Mouse (Mus musculus) midbrain, embryonic 16.5 days (tissue): Measurements from ENCODE around the gene Hoxc11. TPM values are rescaled to one million over a fixed set of nuclear protein-coding genes. Genes with fewer than 3 reads are reported as not detected.

ENCODE experiments used
- ATAC-seq: fragments of 200-750 bp; cut with Nextera tagmentation; 2 replicates; pipeline ENCODE4 v1.8.0; 2017; ENCODE audit warnings: moderate TSS enrichment
- H3K27ac ChIP-seq: fragments of 300-500 bp; sonication (generic); 2 replicates; pipeline ENCODE4 v1.5.1; 2014; ENCODE audit warnings: mild to moderate bottlenecking, low read length, mixed read lengths
- H3K27me3 ChIP-seq: fragments of 300-500 bp; sonication (generic); 2 replicates; pipeline ENCODE4 v1.6.1; 2014; ENCODE audit warnings: low read depth, low read length, mixed read lengths; ENCODE audit not compliant: control insufficient read depth, insufficient read depth
- H3K36me3 ChIP-seq: fragments of 300-500 bp; sonication (generic); 2 replicates; pipeline ENCODE4 v1.6.1; 2014; ENCODE audit warnings: mild to moderate bottlenecking, low read length, moderate library complexity, mixed read lengths; ENCODE audit not compliant: control insufficient read depth, insufficient read depth
- H3K4me1 ChIP-seq: fragments of 300-500 bp; sonication (generic); 2 replicates; pipeline ENCODE4 v1.6.1; 2014; ENCODE audit warnings: mild to moderate bottlenecking, low read length, mixed read lengths; ENCODE audit not compliant: control insufficient read depth, insufficient read depth
- H3K4me2 ChIP-seq: fragments of 300-500 bp; sonication (generic); 2 replicates; pipeline ENCODE4 v1.6.1; 2014; ENCODE audit warnings: mild to moderate bottlenecking, low read length, mixed read lengths
- H3K4me3 ChIP-seq: fragments of 300-500 bp; sonication (generic); 2 replicates; pipeline ENCODE4 v1.5.1; 2014; ENCODE audit warnings: low read depth, mild to moderate bottlenecking, low read length, moderate library complexity, mixed read lengths
- H3K9ac ChIP-seq: fragments of 300-500 bp; sonication (generic); 2 replicates; pipeline ENCODE4 v1.6.1; 2014; ENCODE audit warnings: low read depth, low read length, mixed read lengths
- H3K9me3 ChIP-seq: fragments of 300-500 bp; sonication (generic); replicated peaks from 2 replicates; pipeline ENCODE4 v1.6.1; 2014; ENCODE audit warnings: mild to moderate bottlenecking, low read length, mixed read lengths; ENCODE audit not compliant: control insufficient read depth, poor library complexity, severe bottlenecking
- whole genome bisulfite sequencing: fragments of 180-500 bp; shearing (Covaris S2); extraction: QIAGEN DNeasy Blood & Tissue Kit; methylation state at CpG from one replicate; pipeline ENCODE4 v1.1.7; 2014; 5-methylcytosine and 5-hydroxymethylcytosine counted together
- polyA plus RNA-seq: library from polyadenylated mRNA; unstranded; fragments of >200 nt; fragmentation: Nextera tagmentation; extraction: Ambion mirVana; gene quantifications from 2 replicates; pipeline ENCODE4 v1.2.1, GENCODE M21; 2015

Hoxc11 gene
- polyA plus RNA-seq, 1 experiment from 2014 or later = not detected

DNA sequence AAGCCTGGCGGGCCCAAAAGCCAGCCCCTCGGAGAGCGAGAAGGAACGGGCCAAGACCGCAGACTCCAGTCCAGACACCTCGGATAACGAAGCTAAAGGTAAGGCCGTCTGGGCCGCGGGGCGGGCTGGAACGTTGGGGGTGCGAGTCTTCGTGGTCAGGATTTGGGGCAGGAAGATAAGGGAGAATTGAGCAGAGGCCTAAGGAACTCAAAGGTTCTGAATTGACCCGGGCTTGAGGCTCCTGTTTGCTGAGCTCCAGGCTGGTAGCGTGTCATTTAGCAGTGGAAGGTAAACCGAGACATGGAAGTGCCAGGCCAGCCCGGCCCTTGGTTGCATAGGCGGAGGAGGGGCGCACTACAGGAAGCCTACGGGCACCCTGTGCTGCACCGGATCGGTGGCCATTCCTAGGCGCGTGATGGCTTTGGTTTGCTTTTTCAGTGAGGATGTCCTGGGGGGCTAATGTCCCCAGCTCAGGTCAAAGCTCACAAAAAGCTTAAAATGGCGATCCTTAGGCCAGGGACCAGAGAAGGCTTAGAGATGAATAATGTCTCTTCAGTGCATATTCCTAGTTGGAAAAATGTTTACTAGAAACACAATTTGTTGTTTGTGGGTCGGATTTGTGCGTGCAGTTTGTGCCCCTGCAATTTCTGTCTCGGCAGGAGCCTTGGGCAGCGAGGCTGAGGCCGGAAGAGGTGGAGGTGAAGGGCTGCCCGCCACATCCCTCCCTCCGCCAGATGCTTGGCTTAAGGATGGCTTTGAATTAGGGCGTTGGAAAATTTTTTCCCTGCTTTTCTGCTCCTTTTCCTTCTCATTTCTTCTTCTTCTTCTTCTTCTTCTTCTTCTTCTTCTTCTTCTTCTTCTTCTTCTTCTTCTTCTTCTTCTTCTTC is 13.5 kb downstream of the Hoxc11 start:
- Histone ChIP-seq H3K27ac (no peak overlapping the region), H3K27me3 (peaks cover 91% of the 10 kb centered on the region), H3K36me3 (no peaks in the 10 kb centered on the region), H3K9me3 (no peaks in the 10 kb centered on the region), H3K9ac (no peak overlapping the region), H3K4me3 (no peak overlapping the region), H3K4me2 (no peak overlapping the region), H3K4me1 (peaks cover 3% of the 10 kb centered on the region; the same call in 1 of the 2 replicates)
- ATAC-seq = no peak
- 3% methylated on average over 34 of the region's 34 CpGs for WGBS

DNA sequence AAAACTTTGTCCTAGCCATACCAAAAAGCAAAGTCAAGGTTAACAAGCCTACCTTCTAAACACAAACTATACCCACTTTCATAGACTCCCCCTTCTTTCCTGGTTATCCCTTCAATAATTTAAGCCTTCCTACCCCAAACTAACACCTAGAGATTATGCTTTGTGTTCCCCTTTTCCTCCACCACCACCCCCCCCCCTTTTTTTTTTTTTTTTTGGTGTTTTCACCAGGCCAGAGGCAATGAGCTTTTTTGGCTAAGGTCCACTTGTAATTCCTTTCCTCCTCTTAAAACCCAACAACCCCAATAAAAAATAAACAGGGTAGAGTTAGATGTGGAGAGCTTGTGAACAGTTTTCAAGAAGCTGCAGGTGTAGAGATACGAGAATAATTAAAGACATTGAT is 15.1 kb downstream of the Hoxc11 start:
- no peak overlapping the region for H3K27ac ChIP-seq
- WGBS = 25% methylated on average over 1 of the region's 1 CpGs
- H3K9me3 ChIP-seq = no peaks in the 10 kb centered on the region
- H3K4me3 ChIP-seq = no peak overlapping the region
- H3K4me1 ChIP-seq = peaks cover 3% of the 10 kb centered on the region; the same call in 1 of the 2 replicates
- ATAC-seq = no peak
- peaks cover 94% of the 10 kb centered on the region for H3K27me3 ChIP-seq
- no peaks in the 10 kb centered on the region for H3K36me3 ChIP-seq
- H3K4me2 ChIP-seq = no peak overlapping the region
- H3K9ac ChIP-seq = no peak overlapping the region

DNA sequence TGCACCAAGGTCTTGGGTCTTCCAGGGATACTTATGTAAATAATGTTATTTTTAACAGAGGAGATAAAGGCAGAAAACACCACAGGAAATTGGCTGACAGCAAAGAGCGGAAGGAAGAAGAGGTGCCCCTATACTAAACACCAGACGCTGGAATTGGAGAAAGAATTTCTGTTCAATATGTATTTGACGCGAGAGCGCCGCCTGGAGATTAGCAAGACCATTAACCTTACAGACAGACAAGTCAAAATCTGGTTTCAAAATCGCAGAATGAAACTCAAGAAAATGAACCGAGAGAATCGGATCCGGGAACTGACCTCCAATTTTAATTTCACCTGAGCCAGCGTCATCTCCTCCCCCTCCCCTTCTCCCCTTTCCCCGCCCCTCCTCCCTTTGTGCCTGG is 16.5 kb downstream of the Hoxc11 start:
- H3K27me3 ChIP-seq = peaks cover 93% of the 10 kb centered on the region
- WGBS = under 1% methylated on average over 12 of the region's 12 CpGs
- peaks cover 3% of the 10 kb centered on the region; the same call in 1 of the 2 replicates for H3K4me1 ChIP-seq
- H3K4me2 ChIP-seq = no peak overlapping the region
- no peak overlapping the region for H3K9ac ChIP-seq
- no peak overlapping the region for H3K4me3 ChIP-seq
- H3K27ac ChIP-seq = no peak overlapping the region
- H3K36me3 ChIP-seq = no peaks in the 10 kb centered on the region
- ATAC-seq = no peak
- H3K9me3 ChIP-seq = no peaks in the 10 kb centered on the region

DNA sequence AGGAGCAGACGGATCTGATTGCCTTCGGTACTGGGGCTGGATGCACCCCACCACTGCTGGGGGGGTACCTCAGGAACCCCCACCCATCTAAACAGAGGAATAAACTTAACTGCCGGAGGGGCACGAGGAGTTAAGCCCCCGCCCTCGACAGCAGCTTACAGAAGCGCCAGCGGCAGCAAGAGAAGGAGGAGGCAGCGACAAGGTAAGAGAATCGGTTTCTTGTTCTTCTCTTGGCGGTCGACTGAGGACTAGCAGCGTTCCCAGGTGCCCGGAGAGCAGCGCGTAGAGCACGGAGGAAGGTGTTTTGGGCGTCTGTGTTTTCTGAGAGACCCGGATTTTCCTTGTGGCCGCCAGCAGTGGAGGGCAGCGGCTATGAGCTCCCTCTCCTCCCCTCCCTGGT is 18.0 kb downstream of the Hoxc11 start:
- Histone ChIP-seq H3K9me3 (no peaks in the 10 kb centered on the region), H3K36me3 (no peaks in the 10 kb centered on the region), H3K9ac (no peak overlapping the region), H3K27ac (no peak overlapping the region), H3K4me3 (no peak overlapping the region), H3K4me1 (no peaks in the 10 kb centered on the region), H3K27me3 (peaks cover 88% of the 10 kb centered on the region), H3K4me2 (no peak overlapping the region)
- WGBS = under 1% methylated on average over 21 of the region's 21 CpGs
- no peak for ATAC-seq

DNA sequence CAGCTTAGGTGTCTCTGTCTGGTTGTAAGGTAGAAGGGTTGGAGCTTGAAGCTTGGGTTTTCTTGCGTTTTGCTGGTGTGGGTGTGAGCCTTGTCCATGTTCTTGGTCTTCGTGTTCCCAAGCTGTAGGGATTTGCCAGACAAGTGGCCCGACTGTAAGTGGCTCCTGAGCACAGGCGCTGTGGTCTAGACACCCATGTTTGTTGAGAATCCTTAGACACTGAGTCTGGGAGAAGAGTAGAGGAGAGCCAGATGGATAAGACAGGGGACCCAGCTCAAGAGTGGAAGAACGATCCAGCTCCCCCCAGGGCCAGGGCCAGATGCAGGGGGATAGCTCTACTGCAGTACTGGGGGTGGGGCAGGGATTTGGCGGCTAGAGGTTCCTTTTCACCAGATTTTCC is 18.5 kb downstream of the Hoxc11 start:
- Histone ChIP-seq H3K4me2 (no peak overlapping the region), H3K27ac (no peak overlapping the region), H3K27me3 (peaks cover 87% of the 10 kb centered on the region), H3K4me3 (no peak overlapping the region), H3K9me3 (no peaks in the 10 kb centered on the region), H3K9ac (no peak overlapping the region), H3K4me1 (no peaks in the 10 kb centered on the region), H3K36me3 (no peaks in the 10 kb centered on the region)
- ATAC-seq = no peak
- WGBS = under 1% methylated on average over 6 of the region's 6 CpGs

DNA sequence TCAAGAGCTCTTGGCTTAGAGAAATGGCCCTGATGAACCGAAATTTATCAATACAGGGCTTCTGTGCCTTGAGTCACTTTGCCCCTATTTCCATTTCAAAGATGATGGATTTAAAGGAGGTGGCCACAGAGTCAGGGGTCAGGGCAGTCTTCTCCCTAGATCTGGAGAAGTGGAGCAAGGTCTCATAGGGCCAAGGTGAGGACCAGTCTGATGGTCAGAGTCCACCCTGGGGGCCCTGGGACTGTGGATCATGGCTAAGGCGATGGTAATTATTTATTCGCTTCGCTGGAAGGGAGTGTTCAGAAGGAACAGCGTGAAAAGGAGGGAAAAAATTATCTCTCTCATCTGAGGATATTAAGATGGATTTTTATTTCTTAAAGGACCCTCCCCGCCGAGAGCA is 20.8 kb downstream of the Hoxc11 start:
- WGBS = 5% methylated on average over 7 of the region's 7 CpGs
- Histone ChIP-seq H3K9me3 (no peaks in the 10 kb centered on the region), H3K27me3 (peaks cover 88% of the 10 kb centered on the region), H3K4me3 (no peak overlapping the region), H3K36me3 (no peaks in the 10 kb centered on the region), H3K4me1 (no peaks in the 10 kb centered on the region), H3K4me2 (no peak overlapping the region), H3K27ac (no peak overlapping the region), H3K9ac (no peak overlapping the region)
- no peak for ATAC-seq

DNA sequence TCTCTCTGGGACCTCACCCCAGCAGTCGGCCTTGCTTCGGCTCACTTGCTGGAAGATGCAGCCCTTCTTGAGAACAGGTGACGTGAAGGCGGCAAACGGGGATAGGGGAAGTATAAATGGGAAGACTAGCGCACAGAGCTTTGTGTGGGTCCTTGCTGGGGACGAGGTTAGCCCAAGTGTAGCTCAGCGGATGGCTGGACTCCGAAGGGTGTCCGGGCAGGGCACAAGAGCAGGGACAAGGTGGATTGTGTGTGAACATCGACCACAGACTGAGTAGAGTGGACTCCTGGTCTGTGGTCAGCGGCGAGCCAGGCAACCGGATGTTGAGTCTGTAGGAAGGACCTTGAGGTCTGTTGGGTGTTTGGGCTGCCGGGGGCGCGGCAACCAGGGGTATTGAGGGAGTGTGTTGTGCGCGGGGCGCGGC is 21.5 kb downstream of the Hoxc11 start:
- WGBS = 1% methylated on average over 21 of the region's 21 CpGs
- H3K27ac ChIP-seq = no peak overlapping the region
- peaks cover 87% of the 10 kb centered on the region for H3K27me3 ChIP-seq
- H3K4me2 ChIP-seq = no peak overlapping the region
- no peaks in the 10 kb centered on the region for H3K4me1 ChIP-seq
- H3K9me3 ChIP-seq = no peaks in the 10 kb centered on the region
- no peak for ATAC-seq
- H3K4me3 ChIP-seq = no peak overlapping the region
- H3K9ac ChIP-seq = no peak overlapping the region
- no peaks in the 10 kb centered on the region for H3K36me3 ChIP-seq

DNA sequence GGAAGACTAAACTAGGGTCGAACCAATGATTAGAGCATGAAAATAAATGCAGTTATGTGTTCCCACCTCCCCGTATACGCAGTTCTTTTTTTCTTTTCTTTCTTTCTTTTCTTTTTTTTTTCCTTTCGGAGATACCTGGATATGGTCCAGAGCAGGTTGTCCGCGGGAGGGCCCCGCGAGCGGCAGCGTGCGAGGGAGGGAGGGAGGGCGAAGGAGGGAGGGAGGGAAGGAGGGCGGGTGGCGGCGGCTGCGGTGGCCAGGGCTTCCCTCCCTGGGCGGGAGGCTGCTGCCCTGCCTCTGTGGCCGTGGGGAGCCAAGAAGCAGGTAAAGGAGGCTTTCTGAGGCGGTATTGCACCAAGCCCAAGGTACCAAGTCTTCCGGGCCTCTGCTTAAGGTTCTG is 21.9 kb downstream of the Hoxc11 start, which contains the start of gene Hoxc9:
Gene Hoxc9 (plus strand): TSS at position 269 of the 400 bp plus-strand sequence.
- no peak for ATAC-seq
- H3K4me2 ChIP-seq = no peak within 1 kb of the TSS; the same call in 1 of the 2 replicates
- WGBS = under 1% methylated on average over 20 of the region's 20 CpGs
- no peaks in the 10 kb centered on the region for H3K9me3 ChIP-seq
- H3K9ac ChIP-seq = no peak within 1 kb of the TSS
- H3K4me1 ChIP-seq = no peaks in the 10 kb centered on the region
- no peak within 1 kb of the TSS for H3K27ac ChIP-seq
- no peak within 1 kb of the TSS for H3K4me3 ChIP-seq
- H3K36me3 ChIP-seq = no peaks in the 10 kb centered on the region
- peaks cover 84% of the 10 kb centered on the region for H3K27me3 ChIP-seq

DNA sequence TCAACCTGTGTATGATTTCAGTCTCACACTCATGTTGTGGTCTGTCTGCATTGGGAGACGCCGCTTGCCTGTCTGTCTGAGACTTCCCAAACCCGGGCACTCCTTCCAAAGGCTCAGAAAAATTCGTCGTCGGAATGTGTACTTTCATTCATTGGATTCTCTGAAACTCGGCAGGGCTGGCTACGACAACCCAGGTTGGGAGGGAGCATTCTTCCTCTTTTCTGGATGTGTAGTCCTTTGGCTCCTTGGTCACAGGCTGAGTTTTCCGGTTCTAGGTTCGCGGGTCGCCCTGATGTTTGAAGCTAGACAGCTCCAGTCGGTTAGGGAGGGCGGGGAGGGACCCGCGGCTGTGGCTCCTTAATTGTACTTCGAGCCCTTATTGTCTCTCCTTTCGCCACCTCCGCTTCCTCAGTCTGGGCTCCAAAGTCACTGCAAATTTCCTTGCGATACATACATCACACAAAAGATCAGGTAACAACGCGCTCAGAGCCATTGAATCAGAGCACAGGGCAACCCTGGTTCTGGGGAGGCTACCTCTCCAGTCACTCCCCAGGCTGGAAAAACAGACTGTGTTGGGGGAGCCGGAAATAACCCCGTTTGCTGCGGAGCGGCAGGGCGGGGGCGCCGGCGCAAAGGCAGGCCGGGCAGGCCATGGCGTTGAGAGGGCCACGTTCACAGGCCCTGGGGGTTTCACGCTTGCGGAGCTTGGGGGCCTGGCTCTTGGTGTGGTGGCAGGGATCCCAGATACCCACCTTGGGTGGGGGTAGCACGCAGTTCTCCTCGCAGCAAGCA is 22.6 kb downstream of the Hoxc11 start:
- no peak overlapping the region for H3K27ac ChIP-seq
- H3K4me2 ChIP-seq = no peak overlapping the region; the same call in 1 of the 2 replicates
- no peaks in the 10 kb centered on the region for H3K36me3 ChIP-seq
- H3K27me3 ChIP-seq = peaks cover 80% of the 10 kb centered on the region
- peaks cover 1% of the 10 kb centered on the region; the same call in 1 of the 2 replicates for H3K4me1 ChIP-seq
- under 1% methylated on average over 37 of the region's 37 CpGs for WGBS
- H3K9me3 ChIP-seq = no peaks in the 10 kb centered on the region
- no peak overlapping the region for H3K9ac ChIP-seq
- no peak for ATAC-seq
- H3K4me3 ChIP-seq = no peak overlapping the region
